Mouse (Mus musculus) MEL (cell line): ENCODE measurements around the gene Nckipsd. TPM values are rescaled to one million over a fixed set of nuclear protein-coding genes. Genes with fewer than 3 reads are reported as not detected.
A peak's percentile ranks its signal among the peaks of the same experiment; 100 is the strongest.

Source experiments
- DNase-seq: peaks from one replicate; pipeline ENCODE4 v3.0.0; 2011; ENCODE audit warnings: low read depth, low spot score
- H3K27ac ChIP-seq: 2 replicates; pipeline ENCODE4 v1.5.1; 2012; ENCODE audit warnings: low read depth, mild to moderate bottlenecking, control low read depth, low read length, moderate library complexity; ENCODE audit not compliant: control insufficient read depth
- H3K27me3 ChIP-seq, 2 experiments: fragments of 150-350 bp in 1 of 2; sonication (generic) in 1 of 2; 2 replicates each; pipeline ENCODE4 v1.6.1; 2012; ENCODE audit warnings: low read length in 2 of 2, mild to moderate bottlenecking in 2 of 2, improper control_type of control experiment in 1 of 2, moderate library complexity in 1 of 2; ENCODE audit not compliant: insufficient read depth in 2 of 2, control insufficient read depth in 1 of 2
- H3K36me3 ChIP-seq, 2 experiments: 2 replicates each; pipeline ENCODE4 v1.6.1; 2012 to 2014; ENCODE audit warnings: low read length in 2 of 2, improper control_type of control experiment in 1 of 2, inconsistent platforms in 1 of 2, mild to moderate bottlenecking in 1 of 2; ENCODE audit not compliant: insufficient read depth in 2 of 2, control insufficient read depth in 1 of 2
- H3K4me1 ChIP-seq, 2 experiments: fragments of 150-350 bp in 1 of 2; sonication (generic) in 1 of 2; 2 replicates each; pipeline ENCODE4 v1.6.1; 2012; ENCODE audit warnings: low read length in 2 of 2, improper control_type of control experiment in 1 of 2, mild to moderate bottlenecking in 1 of 2; ENCODE audit not compliant: insufficient read depth in 2 of 2, control insufficient read depth in 1 of 2
- H3K4me3 ChIP-seq, 2 experiments: fragments of 150-350 bp in 1 of 2; sonication (generic) in 1 of 2; 2 replicates each; pipeline ENCODE4 v1.5.1; 2012; ENCODE audit warnings: low read depth in 2 of 2, low read length in 2 of 2, mild to moderate bottlenecking in 2 of 2, moderate library complexity in 2 of 2, control low read depth in 1 of 2, improper control_type of control experiment in 1 of 2; ENCODE audit not compliant: control insufficient read depth in 1 of 2, insufficient read depth in 1 of 2
- H3K79me2 ChIP-seq: 2 replicates; pipeline ENCODE4 v1.6.1; 2012; ENCODE audit warnings: mild to moderate bottlenecking, low read length, moderate library complexity; ENCODE audit not compliant: control insufficient read depth, poor library complexity, insufficient read depth
- H3K9ac ChIP-seq: 2 replicates; pipeline ENCODE4 v1.6.1; 2012; ENCODE audit warnings: low read depth, mild to moderate bottlenecking, control low read depth, low read length, moderate library complexity; ENCODE audit not compliant: control insufficient read depth, poor library complexity, severe bottlenecking
- H3K9me3 ChIP-seq: fragments of 150-350 bp; sonication (generic); replicated peaks from 2 replicates; pipeline ENCODE4 v1.6.1; 2012; ENCODE audit warnings: mild to moderate bottlenecking, low read length, improper control_type of control experiment, moderate library complexity; ENCODE audit not compliant: insufficient read depth
- BHLHE40 ChIP-seq: IDR thresholded peaks from 2 replicates; pipeline ENCODE4 v1.6.1; 2012; ENCODE audit warnings: low read depth, mild to moderate bottlenecking, inconsistent platforms, low read length, improper control_type of control experiment, borderline replicate concordance
- CHD2 ChIP-seq: IDR thresholded peaks from 2 replicates; pipeline ENCODE4 v1.6.1; 2011; ENCODE audit warnings: low read length, improper control_type of control experiment
- E2F4 ChIP-seq: IDR thresholded peaks from 2 replicates; pipeline ENCODE4 v1.6.1; 2011; ENCODE audit warnings: low read depth, low read length, improper control_type of control experiment, borderline replicate concordance
- ELF1 ChIP-seq: IDR thresholded peaks from 2 replicates; pipeline ENCODE4 v1.6.1; 2014; ENCODE audit warnings: low read depth, mild to moderate bottlenecking, inconsistent platforms, low read length, improper control_type of control experiment, moderate library complexity
- EP300 ChIP-seq, 2 experiments: IDR thresholded peaks; 2 replicates each; pipeline ENCODE4 v1.6.1; 2011; ENCODE audit warnings: improper control_type of control experiment in 2 of 2, low read length in 2 of 2, low read depth in 1 of 2, mild to moderate bottlenecking in 1 of 2
- GABPA ChIP-seq: IDR thresholded peaks from 2 replicates; pipeline ENCODE4 v1.6.1; 2012; ENCODE audit warnings: low read depth, mild to moderate bottlenecking, inconsistent platforms, low read length, improper control_type of control experiment, moderate library complexity
- KAT2A ChIP-seq: conservative IDR thresholded peaks from 2 replicates; pipeline ENCODE4 v1.6.1; 2012; ENCODE audit warnings: low read depth, low read length, improper control_type of control experiment, inconsistent platforms
- MAFK ChIP-seq: IDR thresholded peaks from 2 replicates; pipeline ENCODE4 v1.6.1; 2011; ENCODE audit warnings: low read depth, mild to moderate bottlenecking, low read length, improper control_type of control experiment, borderline replicate concordance
- MAX ChIP-seq: IDR thresholded peaks from 2 replicates; pipeline ENCODE4 v1.6.1; 2011; ENCODE audit warnings: low read length, improper control_type of control experiment
- MAZ ChIP-seq: IDR thresholded peaks from 2 replicates; pipeline ENCODE4 v1.6.1; 2012; ENCODE audit warnings: low read depth, mild to moderate bottlenecking, inconsistent platforms, low read length, improper control_type of control experiment
- MEF2A ChIP-seq: IDR thresholded peaks from 2 replicates; pipeline ENCODE4 v1.6.1; 2014; ENCODE audit warnings: low read depth, mild to moderate bottlenecking, inconsistent platforms, low read length, improper control_type of control experiment; ENCODE audit not compliant: poor library complexity, insufficient replicate concordance, severe bottlenecking; ENCODE audit errors: extremely low read depth
- MXI1 ChIP-seq: IDR thresholded peaks from 2 replicates; pipeline ENCODE4 v1.6.1; 2011; ENCODE audit warnings: mild to moderate bottlenecking, low read depth, low read length, improper control_type of control experiment
- MYC ChIP-seq: IDR thresholded peaks from 2 replicates; pipeline ENCODE4 v1.6.1; 2011; ENCODE audit warnings: low read depth, mild to moderate bottlenecking, low read length, improper control_type of control experiment, moderate library complexity
- NELFE ChIP-seq: IDR thresholded peaks from 2 replicates; pipeline ENCODE4 v1.6.1; 2011; ENCODE audit warnings: low read depth, low read length, improper control_type of control experiment
- POLR2A ChIP-seq, 2 experiments: IDR thresholded peaks; 2 replicates each; pipeline ENCODE4 v1.6.1; 2011 to 2012; ENCODE audit warnings: low read length in 2 of 2, mild to moderate bottlenecking in 2 of 2, control low read depth in 1 of 2, improper control_type of control experiment in 1 of 2, low read depth in 1 of 2, moderate library complexity in 1 of 2; ENCODE audit not compliant: control insufficient read depth in 1 of 2, insufficient read depth in 1 of 2, poor library complexity in 1 of 2
- RAD21 ChIP-seq: IDR thresholded peaks from 2 replicates; pipeline ENCODE4 v1.6.1; 2011; ENCODE audit warnings: mild to moderate bottlenecking, low read depth, low read length, improper control_type of control experiment
- RCOR1 ChIP-seq: IDR thresholded peaks from 2 replicates; pipeline ENCODE4 v1.6.1; 2012; ENCODE audit warnings: low read depth, mild to moderate bottlenecking, inconsistent platforms, low read length, improper control_type of control experiment
- SMC3 ChIP-seq: IDR thresholded peaks from 2 replicates; pipeline ENCODE4 v1.6.1; 2011; ENCODE audit warnings: low read depth, low read length, improper control_type of control experiment
- TAL1 ChIP-seq: IDR thresholded peaks from 2 replicates; pipeline ENCODE4 v1.6.1; 2012; ENCODE audit warnings: mild to moderate bottlenecking, inconsistent platforms, low read length, moderate library complexity, mixed read lengths
- TBP ChIP-seq: IDR thresholded peaks from 2 replicates; pipeline ENCODE4 v1.8.0; 2011; ENCODE audit warnings: low read depth, low read length, improper control_type of control experiment
- TCF12 ChIP-seq: IDR thresholded peaks from 2 replicates; pipeline ENCODE4 v1.6.1; 2014; ENCODE audit warnings: low read depth, mild to moderate bottlenecking, inconsistent platforms, low read length, improper control_type of control experiment, moderate library complexity
- ZKSCAN1 ChIP-seq: IDR thresholded peaks from 2 replicates; pipeline ENCODE4 v1.6.1; 2012; ENCODE audit warnings: low read depth, mild to moderate bottlenecking, inconsistent platforms, low read length, improper control_type of control experiment, moderate library complexity
- polyA plus RNA-seq, 2 experiments: library from polyadenylated mRNA; stranded (reverse) in 1 of 2; unstranded in 1 of 2; fragments of >175 nt in 1 of 2; fragments of >200 nt in 1 of 2; gene quantifications; 2 replicates each; pipeline versions ENCODE4 v1.2.1 to v1.2.4; 2012; ENCODE audit warnings: low replicate concordance in 2 of 2, low read depth in 1 of 2; ENCODE audit not compliant: insufficient read length in 2 of 2, insufficient read depth in 1 of 2, missing spikeins in 1 of 2
- total RNA-seq: library from RNA; depleted of rRNA; stranded (reverse); fragments of 300-350 nt; gene quantifications from 2 replicates; pipeline ENCODE4 v1.2.3, GENCODE M21; 2012

Nckipsd gene
- total and polyA plus RNA-seq, 3 experiments: 6.6 to 10.3 TPM; not detected in 1

GRCm38 (mm10) chr9:108792730-108793129 is 15.4 kb upstream of the Nckipsd start:
- no peak overlapping the region for H3K9ac ChIP-seq
- DNase-seq: peak; percentile 32
- H3K79me2 ChIP-seq: peaks cover 41% of the 10 kb centered on the region
- TF ChIP-seq ELF1 (no peak), MXI1 (no peak), MAFK (no peak), POLR2A (IDR thresholded peaks at IDR 0.05; ENCODE audit: control insufficient read depth in 1 of 2, insufficient read depth in 1 of 2, low read depth in 1 of 2, low read length in 2 of 2, poor library complexity in 1 of 2) (no peak), ZKSCAN1 (no peak), NELFE (no peak), E2F4 (no peak), MEF2A (no peak), TBP (no peak)
- H3K36me3 ChIP-seq: peaks cover 0 to 20% of the 10 kb centered on the region in 2 experiments; a peak in 3 of 4 replicates
- H3K4me3 ChIP-seq: no peak overlapping the region
- H3K27ac ChIP-seq: no peak overlapping the region
- peaks cover 10 to 12% of the 10 kb centered on the region in 2 experiments for H3K4me1 ChIP-seq
- no peaks in the 10 kb centered on the region for H3K27me3 ChIP-seq
- no peaks in the 10 kb centered on the region for H3K9me3 ChIP-seq

- Histone ChIP-seq H3K9ac (no peak overlapping the region), H3K36me3 (peaks cover 3 to 20% of the 10 kb centered on the region in 2 experiments), H3K79me2 (peaks cover 28% of the 10 kb centered on the region), H3K9me3 (no peaks in the 10 kb centered on the region), H3K4me3 (no peak overlapping the region), H3K27me3 (no peaks in the 10 kb centered on the region), H3K4me1 (peaks cover 10 to 12% of the 10 kb centered on the region in 2 experiments), H3K27ac (no peak overlapping the region)
- no peak for TF ChIP-seq GABPA
- TF ChIP-seq RCOR1: no peak
- no peak for TF ChIP-seq MAX
- TF ChIP-seq TAL1: no peak
- TF ChIP-seq MXI1: no peak
- TF ChIP-seq TBP: no peak
- no peak for TF ChIP-seq MYC
- no peak for TF ChIP-seq RAD21
- TF ChIP-seq CHD2: no peak
- TF ChIP-seq MAZ: no peak
- no peak for TF ChIP-seq SMC3
- no peak for TF ChIP-seq MAFK
- no peak for TF ChIP-seq TCF12
- no peak for TF ChIP-seq KAT2A
- TF ChIP-seq BHLHE40: no peak
- no peak for TF ChIP-seq EP300 (IDR thresholded peaks at IDR 0.05; ENCODE audit: low read depth in 1 of 2, low read length in 2 of 2)
- DNase-seq: no peak
Observed at GRCm38 (mm10) chr9:108795281-108795680, 12.9 kb upstream of the Nckipsd start.
